Mouse (Mus musculus) cerebellum, postnatal 36 days (tissue): ENCODE measurements around the gene Eif2ak4.
A peak's percentile ranks its signal among the peaks of the same experiment; 100 is the strongest.

Experiments
- DNase-seq, 2 experiments: peaks; one replicate each; pipeline ENCODE4 v3.0.0; 2021 to 2022; ENCODE audit warnings: mixed read lengths in 2 of 2

Gene Eif2ak4

GRCm38 (mm10) chr2:118406811-118407210 lies 18.4 kb downstream of the Eif2ak4 start:
- no peak for DNase-seq

DNA sequence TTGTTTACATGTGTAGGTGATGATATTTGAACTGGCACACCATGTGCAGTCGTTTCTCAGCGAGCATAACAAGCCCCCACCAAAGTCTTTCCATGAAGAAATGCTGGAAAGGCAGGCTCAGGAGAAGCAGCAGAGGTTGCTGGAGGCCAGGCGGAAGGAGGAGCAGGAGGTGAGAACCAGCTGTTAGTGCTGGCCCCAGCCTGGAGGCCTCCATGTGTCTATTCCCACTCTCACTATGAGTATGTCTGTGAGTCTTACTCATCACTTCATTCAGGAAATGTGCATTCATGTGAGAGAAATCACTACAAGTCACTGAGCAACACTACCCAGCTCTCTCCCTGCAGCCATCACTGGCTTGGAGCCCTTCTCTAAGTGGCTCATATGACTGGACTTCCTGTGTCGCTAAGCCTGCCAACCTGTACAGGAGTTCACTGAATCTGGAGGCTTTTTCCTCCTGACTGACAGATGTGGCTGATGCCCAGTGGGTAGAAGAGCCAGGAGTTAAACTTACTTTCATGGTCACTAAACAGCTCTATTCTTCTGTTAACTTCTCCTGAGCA lies 20.0 kb downstream of the Eif2ak4 start:
- DNase-seq: no peak

DNA sequence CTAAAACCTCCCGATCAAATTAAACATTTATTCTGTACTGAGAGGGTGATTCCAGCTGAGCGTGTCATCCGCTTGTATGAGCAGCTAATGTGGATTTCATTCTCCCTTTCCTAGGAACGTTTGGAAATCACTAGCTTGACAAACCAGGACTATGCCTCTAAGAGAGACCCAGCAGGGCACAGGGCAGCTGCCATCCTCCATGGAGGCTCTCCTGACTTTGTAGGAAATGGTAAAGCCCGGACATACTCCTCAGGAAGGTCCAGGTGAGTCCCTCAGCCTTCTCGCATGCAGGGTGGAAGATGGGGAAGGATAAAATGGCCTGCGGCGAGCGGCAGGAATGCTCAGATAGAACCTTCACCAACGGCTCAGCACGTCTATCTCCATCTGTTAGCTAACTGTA lies 24.4 kb downstream of the Eif2ak4 start:
- no peak for DNase-seq

- no peak for DNase-seq
These were observed 27.4 kb downstream of the Eif2ak4 start for GRCm38 (mm10) chr2:118415601-118416355.

DNA sequence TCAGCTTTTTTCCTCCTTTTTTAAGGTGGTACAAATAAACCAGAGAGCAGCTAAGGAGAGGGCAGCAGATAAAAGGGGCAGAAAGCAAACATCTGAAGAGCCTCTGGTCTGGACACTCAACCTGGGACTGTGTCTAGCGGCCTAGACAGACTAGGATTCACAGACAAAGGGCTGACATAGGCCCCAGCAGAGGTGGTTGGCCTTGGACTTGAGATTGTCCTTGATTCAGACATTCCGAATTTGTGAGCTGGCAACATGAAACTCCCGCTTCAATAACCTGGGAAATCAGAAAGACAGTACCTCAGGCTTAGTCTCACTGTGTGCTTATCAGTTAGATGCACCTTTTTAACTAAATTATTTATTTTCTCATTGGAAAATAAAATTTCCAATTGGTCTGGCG lies 29.7 kb downstream of the Eif2ak4 start:
- DNase-seq: no peak

DNA sequence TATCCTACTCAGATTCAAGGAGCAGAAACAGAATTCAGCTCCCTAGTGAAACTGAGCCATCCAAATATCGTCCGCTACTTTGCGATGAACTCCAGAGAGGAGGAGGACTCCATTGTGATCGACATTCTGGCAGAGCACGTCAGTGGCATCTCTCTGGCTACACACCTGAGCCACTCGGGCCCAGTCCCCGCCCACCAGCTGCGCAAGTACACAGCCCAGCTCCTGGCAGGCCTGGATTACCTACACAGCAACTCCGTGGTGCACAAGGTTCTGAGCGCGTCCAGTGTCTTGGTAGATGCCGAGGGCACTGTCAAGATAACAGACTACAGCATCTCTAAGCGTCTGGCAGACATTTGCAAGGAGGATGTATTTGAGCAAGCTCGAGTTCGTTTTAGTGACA lies 33.5 kb downstream of the Eif2ak4 start:
- no peak for DNase-seq

GRCm38 (mm10) chr2:118422385-118422784 lies 34.0 kb downstream of the Eif2ak4 start:
- no peak for DNase-seq

DNA sequence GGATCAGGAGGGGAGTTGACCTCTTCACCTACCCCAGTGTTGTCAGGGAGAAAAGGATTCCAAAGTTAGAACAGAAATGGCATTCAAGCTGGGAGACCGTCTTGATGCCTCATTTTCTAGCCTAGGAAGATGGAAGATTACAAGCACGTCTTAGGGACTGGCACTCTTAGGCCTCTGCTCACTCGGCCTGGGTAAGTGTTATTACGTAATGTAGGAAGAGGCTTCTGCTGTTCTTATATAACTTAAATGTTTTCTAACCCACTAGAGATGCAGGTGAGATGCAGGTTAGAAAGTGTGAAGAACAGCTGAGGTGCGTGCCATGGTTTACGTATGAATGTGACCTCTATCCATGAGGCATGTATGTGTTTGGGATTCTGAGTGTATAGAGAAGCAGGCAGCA lies 39.9 kb downstream of the Eif2ak4 start:
- DNase-seq: no peak

DNA sequence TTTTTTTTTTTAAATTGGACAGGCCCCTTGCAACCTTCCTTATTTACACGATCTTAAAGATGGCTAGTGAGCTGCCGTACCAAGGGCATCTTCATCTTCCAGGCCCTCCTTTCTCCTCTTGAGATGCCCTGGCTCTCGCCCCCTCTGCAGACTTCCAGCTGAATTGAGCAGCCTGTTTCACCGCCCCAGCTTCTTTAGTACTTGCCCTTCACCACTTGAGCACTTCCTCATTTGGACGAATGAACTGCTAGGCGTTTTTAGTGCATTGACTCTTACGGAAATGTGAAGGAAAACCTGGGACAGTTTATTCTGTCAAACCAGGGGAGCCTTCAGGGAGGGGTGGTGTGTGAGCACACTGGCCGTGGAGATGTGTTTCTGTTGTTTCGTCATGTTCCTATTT lies 40.9 kb downstream of the Eif2ak4 start:
- DNase-seq: no peak

DNA sequence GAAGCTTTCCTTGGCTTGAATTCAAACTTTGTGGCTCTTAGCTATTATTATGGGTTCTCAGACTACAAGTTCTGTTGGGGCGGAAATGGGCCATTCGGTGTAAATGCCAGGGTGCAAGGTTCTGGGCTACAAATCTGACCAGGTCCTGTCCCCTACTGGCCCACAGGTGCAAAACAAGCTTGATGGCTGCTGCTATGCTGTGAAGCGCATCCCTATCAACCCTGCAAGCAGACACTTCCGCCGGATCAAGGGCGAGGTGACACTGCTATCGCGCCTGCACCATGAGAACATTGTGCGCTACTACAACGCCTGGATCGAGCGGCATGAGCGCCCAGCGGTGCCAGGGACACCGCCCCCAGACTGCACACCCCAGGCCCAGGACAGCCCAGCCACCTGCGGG lies 42.2 kb downstream of the Eif2ak4 start:
- no peak for DNase-seq

DNA sequence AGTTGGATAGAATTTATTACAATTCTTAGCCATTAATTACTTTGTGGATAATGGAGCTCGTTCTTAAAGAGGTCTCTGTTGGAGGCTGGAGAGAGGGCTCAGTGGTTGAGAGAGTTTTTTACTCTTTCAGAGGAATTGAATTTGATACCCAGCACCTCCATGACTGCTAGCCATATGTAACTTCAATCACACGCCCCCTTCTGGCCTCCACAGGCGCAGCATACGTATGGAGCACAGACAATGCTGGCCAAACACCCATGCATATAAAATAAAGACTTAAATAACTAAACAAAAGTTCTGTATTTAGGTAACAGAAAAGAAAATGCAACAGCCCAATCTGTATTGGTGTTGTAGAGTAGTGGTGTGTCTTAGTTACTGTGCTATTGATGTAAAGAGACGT lies 43.2 kb downstream of the Eif2ak4 start:
- peak; percentile 38 to 43 for DNase-seq

- DNase-seq: no peak
These were observed 53.8 kb downstream of the Eif2ak4 start for GRCm38 (mm10) chr2:118442172-118442571.

DNA sequence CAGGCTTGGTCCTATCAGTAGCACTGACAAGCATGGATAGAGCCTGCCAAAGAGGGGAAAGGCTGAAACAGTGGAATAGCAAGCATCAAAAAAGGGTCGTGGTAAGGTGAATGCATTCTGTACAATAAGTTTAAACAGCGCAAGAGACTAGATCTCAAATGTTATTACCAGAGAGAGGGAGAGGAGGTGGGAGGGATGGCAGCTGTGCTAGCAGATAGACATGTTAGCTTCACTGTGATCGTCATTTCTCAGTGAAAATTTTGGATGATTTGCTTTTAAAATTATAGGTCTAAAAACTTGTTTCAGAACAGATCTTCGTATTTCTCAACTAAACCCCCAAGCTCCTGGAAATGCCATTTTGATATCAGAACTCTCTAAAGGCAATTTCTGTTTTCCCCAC lies 54.3 kb downstream of the Eif2ak4 start:
- no peak for DNase-seq

GRCm38 (mm10) chr2:118445696-118446674 lies 57.6 kb downstream of the Eif2ak4 start:
- DNase-seq: peak in 1 of 2 experiments; percentile 8

- no peak for DNase-seq
These were observed 59.8 kb downstream of the Eif2ak4 start for GRCm38 (mm10) chr2:118448181-118448580.

DNA sequence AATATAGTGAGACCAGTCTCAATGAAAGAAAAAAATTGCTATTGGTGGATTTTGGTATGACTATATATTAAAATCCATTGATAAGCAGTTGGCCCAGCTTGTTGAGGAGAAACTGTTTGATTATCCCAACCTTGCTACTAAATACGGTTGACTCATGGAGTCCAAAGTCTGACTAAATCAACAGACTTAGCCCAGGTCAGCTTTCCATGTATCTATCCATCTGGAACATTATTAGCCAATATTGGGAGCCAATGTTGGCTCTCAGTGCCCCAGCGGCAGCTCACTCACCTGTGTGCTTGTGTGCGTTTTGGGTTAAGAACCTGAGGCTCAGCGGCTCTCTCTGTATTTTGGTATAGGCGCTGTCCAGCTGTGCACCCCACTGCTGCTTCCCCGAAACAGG lies 62.6 kb downstream of the Eif2ak4 start:
- no peak for DNase-seq

DNA sequence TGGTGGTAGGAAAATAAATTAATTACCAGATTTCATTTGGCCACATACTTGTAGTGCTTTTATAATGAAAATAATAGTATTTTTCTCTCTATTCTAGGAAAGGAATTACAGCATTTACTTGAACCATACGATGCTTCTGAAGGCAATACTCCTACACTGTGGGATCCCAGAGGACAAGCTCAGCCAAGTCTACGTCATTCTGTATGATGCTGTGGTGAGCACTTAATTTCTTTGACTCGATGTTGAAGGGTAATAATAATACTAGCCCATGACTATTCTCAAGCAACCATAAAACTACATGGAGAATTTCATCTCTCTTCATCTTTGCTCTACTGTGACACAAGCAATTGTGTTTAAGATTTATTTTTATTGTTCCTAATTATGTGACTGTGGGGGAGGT lies 68.6 kb downstream of the Eif2ak4 start:
- no peak for DNase-seq

DNA sequence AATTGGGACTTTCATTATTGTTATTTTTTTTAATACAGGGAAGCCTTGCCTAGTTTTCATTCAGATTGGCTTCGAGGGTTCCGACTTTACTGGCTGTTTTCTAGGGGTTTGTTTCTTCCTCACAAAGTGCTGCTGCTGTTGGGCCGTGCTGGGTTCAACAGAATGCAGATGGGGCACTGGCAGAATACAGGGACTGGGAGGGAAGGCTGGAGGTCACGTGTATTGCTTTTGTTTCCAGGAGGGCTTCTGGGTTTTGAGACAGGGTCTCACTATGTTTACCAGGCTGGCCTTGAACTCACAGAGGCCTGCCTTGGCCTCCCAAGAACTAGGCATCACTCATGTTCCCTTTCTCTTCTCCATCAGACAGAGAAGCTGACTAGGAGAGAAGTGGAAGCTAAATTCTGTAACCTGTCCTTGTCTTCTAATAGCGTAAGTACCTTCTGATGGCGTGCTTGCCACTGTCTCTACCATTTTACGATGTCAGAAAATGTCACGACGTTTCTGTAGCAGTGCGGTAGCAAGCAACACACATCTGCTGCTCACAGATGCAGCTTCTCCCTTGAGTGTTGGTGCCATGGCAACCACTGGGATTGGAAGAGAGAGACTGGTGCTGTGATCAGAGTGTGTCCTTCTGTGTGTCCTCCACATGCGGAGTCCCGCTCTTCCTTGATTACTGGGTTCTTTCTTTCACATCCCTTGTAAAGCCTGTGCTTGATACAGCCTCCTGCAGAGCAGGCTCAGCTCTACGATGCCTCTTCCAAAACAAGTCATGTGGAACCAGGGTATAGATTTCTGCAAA lies 69.2 kb downstream of the Eif2ak4 start:
- no peak for DNase-seq

GRCm38 (mm10) chr2:118461480-118462165 lies 73.2 kb downstream of the Eif2ak4 start:
- DNase-seq: no peak

DNA sequence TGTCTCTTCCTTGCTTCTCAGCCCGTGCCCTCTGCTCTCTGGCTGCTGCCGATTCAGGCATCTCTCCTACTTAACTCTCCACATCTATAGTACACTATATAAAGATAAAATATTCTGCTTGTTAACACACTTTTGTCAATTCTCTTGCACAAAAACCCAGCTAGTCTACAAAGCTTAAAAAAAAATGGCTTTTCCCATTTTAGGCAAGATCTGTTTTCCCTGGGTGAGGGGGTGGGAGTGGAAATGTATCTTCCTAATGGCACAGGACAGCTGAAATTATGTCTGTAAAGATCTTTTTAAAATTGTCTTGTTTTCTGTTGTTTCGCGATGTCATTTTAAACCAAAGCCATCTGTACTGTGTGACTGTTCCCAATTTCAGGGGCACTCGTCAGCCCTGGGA lies 75.1 kb downstream of the Eif2ak4 start:
- DNase-seq: no peak

GRCm38 (mm10) chr2:118464450-118464849 lies 76.0 kb downstream of the Eif2ak4 start:
- no peak for DNase-seq

DNA sequence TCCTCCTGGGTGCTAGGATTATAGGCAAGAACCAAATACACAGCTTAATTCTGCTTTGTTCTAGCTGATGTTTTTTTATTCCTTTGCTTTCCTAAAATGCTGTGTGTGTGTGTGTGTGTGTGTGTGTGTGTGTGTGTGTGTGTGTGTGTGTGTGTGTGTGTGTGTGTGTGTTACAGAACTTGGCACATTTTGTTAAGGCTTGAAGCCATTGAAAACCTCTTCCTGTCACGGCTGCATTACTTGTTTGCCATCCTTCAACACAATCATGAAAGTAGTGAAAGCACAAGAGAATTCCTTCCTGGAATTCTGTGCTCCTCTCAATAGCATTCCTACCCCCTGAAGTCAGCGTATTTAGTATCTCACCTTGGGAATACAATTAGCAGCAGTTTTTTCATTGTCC lies 77.5 kb downstream of the Eif2ak4 start:
- no peak for DNase-seq
